Mouse (Mus musculus): ENCODE data around the gene Sirpb1c. TPM values are rescaled to one million over a fixed set of nuclear protein-coding genes. Genes with fewer than 3 reads are reported as not detected.
"Not testable (repeated sequence)": the region's sequence is repeated elsewhere in the genome, so short reads cannot be mapped to it uniquely, and the experiment has no call there.

Gene Sirpb1c
- polyA plus RNA-seq (2011; ENCODE audit: insufficient read length, low read depth, missing spikeins) = not detected in 2 replicates

- not testable (repeated sequence) for H3K4me3 ChIP-seq (ENCODE audit: insufficient read depth, low read length); H3K4me1 ChIP-seq (ENCODE audit: control insufficient read depth, insufficient read depth, low read length)
These were observed at the start of gene Sirpb1c for GRCm38 (mm10) chr3:15848280-15848679. Gene Sirpb1c, minus strand, starts transcription at chr3:15848528.

DNA sequence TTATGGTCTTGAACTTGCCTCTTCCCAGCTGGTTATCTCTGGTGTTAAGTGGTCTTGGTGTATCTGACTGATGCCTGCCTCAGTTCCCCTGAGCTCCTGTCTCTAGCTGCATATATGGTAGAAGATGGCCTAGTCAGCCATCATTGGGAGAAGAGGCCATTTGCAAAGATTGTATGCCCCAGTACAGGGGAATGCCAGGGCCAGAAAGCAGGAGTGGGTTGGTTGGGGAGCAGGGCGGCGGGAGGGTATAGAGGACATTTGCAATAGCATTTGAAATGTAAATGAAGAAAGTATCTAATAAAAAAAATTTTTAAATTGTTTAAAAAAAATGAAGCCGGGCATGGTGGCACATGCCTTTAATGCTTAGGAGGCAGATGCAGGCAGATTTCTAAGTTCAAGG lies 38.1 kb upstream of the Sirpb1c start:
- H3K27ac ChIP-seq (ENCODE audit: insufficient read depth, low read length) = no peak overlapping the region
- TF ChIP-seq CTCF (IDR thresholded peaks at IDR 0.05; ENCODE audit: borderline replicate concordance, insufficient read depth, low read length) = no peak
- no peak for TF ChIP-seq POLR2A (IDR thresholded peaks at IDR 0.05; ENCODE audit: low read depth, low read length)
- no peaks in the 10 kb centered on the region for H3K4me1 ChIP-seq (ENCODE audit: control insufficient read depth, insufficient read depth, low read length)
- no peak overlapping the region for H3K4me3 ChIP-seq (ENCODE audit: insufficient read depth, low read length)

More at GRCm38 (mm10) chr3:15848280-15848679, at the start of gene Sirpb1c:
- H3K27ac ChIP-seq (ENCODE audit: insufficient read depth, low read length) = not testable (repeated sequence)

GRCm38 (mm10) chr3:15855773-15856172 lies 7.4 kb upstream of the Sirpb1c start:
- not testable (repeated sequence) for H3K4me1 ChIP-seq (ENCODE audit: control insufficient read depth, insufficient read depth, low read length); H3K27ac ChIP-seq (ENCODE audit: insufficient read depth, low read length); H3K4me3 ChIP-seq (ENCODE audit: insufficient read depth, low read length)

DNA sequence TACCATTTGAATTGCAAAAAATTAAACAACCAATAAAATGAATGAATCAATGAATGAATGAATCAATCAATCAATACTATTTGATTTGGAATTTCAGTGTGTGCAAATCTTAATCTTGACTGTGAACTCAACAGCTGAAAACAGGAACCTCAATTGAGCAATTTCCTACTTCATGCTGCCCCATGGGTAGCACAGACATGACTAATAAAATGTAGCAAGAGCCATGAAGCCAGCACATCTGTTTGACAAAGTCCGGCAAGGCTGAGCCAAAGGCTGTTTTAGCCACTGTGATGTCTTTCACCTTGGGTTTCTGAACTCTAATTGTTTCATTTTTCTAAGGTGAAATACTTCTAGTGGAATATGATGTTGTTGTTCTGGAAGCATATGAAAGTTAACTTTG lies 1.6 kb upstream of the Sirpb1c start:
- H3K4me3 ChIP-seq (ENCODE audit: insufficient read depth, low read length) = no peak overlapping the region
- TF ChIP-seq POLR2A (IDR thresholded peaks at IDR 0.05; ENCODE audit: low read depth, low read length) = no peak
- TF ChIP-seq CTCF (IDR thresholded peaks at IDR 0.05; ENCODE audit: borderline replicate concordance, insufficient read depth, low read length) = no peak
- H3K27ac ChIP-seq (ENCODE audit: insufficient read depth, low read length) = no peak overlapping the region
- H3K4me1 ChIP-seq (ENCODE audit: control insufficient read depth, insufficient read depth, low read length) = no peaks in the 10 kb centered on the region

- H3K27ac ChIP-seq (ENCODE audit: insufficient read depth, low read length) = no peak overlapping the region
- H3K4me3 ChIP-seq (ENCODE audit: insufficient read depth, low read length) = no peak overlapping the region
- no peak for TF ChIP-seq POLR2A (IDR thresholded peaks at IDR 0.05; ENCODE audit: low read depth, low read length)
- TF ChIP-seq CTCF (IDR thresholded peaks at IDR 0.05; ENCODE audit: borderline replicate concordance, insufficient read depth, low read length) = no peak
- no peaks in the 10 kb centered on the region for H3K4me1 ChIP-seq (ENCODE audit: control insufficient read depth, insufficient read depth, low read length)
These were observed 838 bp downstream of the Sirpb1c start for GRCm38 (mm10) chr3:15847332-15848047.

- not testable (repeated sequence) for H3K4me1 ChIP-seq (ENCODE audit: control insufficient read depth, insufficient read depth, low read length); H3K27ac ChIP-seq (ENCODE audit: insufficient read depth, low read length); H3K4me3 ChIP-seq (ENCODE audit: insufficient read depth, low read length)
These were observed 74.7 kb downstream of the Sirpb1c start for GRCm38 (mm10) chr3:15773642-15774041.

Other genes starting within 250 kb of the Sirpb1c start
- not detected in 2 replicates for gene Gm5150, start 157.9 kb upstream of the Sirpb1c start, polyA plus RNA-seq (2011; ENCODE audit: insufficient read length, low read depth, missing spikeins)